Mouse (Mus musculus): Measurements from ENCODE around the gene Uhrf1.

Uhrf1 gene

DNA sequence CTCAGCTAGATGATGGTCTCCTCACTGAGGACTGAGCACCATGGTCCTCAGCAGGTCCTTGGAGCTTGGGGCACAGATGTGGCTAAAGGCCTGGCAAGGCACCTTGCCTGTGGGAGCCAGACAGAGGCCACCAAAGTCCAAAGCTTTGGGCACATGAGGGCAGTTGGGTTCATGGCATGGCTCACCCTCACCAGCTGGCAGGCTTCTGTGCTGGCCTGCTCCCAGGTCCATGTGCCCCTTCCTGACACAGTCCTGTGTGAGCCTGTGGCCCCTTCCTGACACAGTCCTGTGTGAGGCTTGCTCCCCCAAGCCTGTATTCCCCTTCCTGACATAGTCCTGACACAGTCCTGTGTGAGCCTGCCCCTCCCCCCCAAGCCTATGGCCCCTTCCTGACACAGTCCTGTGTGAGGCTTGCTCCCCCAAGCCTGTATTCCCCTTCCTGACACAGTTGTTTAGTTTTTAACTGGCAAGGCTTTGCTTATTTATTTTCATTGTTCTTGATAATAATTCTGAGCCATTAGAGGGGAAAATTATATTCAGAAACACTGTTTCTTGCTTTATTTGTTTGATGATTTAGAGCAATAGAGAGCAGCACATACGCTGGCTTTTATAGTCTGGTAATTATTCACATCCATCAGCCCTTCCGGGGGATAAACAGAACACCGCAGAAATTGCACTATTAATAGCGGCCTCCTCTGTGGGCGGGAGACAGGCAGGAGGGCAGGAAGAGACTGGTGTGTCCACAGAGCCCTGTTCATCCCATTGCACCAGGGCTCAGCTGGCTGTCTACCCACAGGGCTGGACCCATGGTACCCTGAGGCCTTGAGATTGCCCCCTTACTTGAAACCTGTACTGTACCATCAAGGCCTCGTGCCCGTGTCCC, 62.9 kb downstream of the Uhrf1 start:
- H3K36me3 ChIP-seq (ENCODE audit: control insufficient read depth, insufficient read depth, low read length, poor library complexity, severe bottlenecking): no peaks in the 10 kb centered on the region; the same call in none of the 2 replicates
- no peaks in the 10 kb centered on the region for H3K27me3 ChIP-seq (ENCODE audit: control insufficient read depth, insufficient read depth, low read length, poor library complexity, severe bottlenecking)
- no peak for DNase-seq (ENCODE audit: low read depth, low spot score)

DNA sequence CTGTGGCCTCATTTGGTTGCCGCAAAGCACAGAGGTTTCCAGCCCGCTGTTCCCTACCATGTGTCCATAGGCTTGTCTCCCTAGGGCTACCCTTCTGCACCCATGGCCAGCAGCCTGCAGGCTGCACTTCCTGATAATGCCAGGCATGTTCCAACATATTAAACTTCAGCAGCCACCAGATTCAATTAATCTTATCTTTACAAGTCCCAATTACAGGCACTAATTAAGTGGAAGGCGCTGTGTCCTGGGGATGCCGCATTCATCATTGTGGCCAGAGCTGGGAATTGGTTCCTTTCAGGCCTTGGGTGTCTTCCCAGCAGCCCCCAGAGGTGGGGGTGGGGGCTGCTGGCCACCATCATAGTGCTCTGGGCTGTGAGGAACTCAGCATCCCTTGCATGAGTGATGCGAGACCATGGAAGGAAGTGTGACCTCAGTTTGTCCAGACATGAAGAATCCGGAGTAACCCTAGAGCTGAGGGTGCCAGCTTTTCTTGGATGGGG, 65.2 kb downstream of the Uhrf1 start:
- H3K36me3 ChIP-seq (ENCODE audit: control insufficient read depth, insufficient read depth, low read length, poor library complexity, severe bottlenecking): peaks cover 2% of the 10 kb centered on the region
- DNase-seq (ENCODE audit: low read depth, low spot score): no peak
- no peaks in the 10 kb centered on the region for H3K27me3 ChIP-seq (ENCODE audit: control insufficient read depth, insufficient read depth, low read length, poor library complexity, severe bottlenecking)

DNA sequence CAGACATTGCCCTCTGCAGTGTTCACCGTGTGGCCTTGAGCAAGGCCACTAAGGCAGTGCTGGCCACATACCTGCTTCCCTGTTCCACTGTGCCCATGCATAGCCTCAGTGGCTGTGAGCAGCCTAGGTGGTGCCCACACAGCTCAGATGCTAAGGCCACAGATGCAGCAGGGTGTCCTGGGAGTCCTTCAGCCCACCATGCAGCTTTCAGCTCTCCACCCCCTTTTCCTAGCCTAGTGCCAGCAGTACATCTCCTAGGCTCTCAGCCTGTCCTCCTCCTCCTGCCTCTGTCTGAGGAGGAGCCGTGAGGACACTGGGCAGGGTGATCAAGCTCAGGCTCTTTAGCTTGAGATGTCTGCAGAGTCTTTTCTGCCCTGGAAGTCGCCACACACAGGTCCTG, 67.0 kb downstream of the Uhrf1 start:
- Histone ChIP-seq H3K27me3 (ENCODE audit: control insufficient read depth, insufficient read depth, low read length, poor library complexity, severe bottlenecking) (no peaks in the 10 kb centered on the region), H3K36me3 (ENCODE audit: control insufficient read depth, insufficient read depth, low read length, poor library complexity, severe bottlenecking) (peaks cover 3% of the 10 kb centered on the region)
- no peak for DNase-seq (ENCODE audit: low read depth, low spot score)

DNA sequence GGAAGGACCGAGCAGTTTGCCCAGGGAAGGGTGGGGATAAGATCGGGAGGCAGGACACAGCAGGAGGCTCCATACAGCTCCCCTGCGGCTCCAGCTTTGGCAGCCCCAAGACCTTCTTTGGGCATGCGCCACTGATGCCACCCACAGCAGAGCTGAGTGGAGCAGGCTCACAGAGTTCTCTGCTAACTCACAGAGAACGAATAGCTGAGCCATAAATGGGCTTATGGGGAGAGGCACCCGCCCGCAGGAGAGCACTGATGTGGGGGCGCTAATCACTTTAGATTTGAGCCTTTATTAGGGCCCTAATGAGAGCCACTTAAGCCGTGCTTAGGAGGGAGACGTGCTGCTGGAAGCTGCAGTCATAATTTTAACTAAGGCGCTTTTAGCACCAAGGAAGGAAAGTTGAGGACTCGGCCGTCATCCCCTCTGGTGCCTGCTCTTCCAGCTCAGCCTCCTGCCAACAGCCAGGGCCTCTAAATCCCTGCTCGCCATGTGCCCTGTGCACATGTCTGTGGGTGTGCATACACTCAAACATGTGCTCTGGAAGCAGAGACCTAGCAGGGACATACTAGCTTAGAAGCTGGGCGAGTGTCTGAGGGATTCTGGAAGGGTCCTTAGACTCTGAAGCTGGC, 68.0 kb downstream of the Uhrf1 start:
- DNase-seq (ENCODE audit: low read depth, low spot score): no peak
- peaks cover 3% of the 10 kb centered on the region for H3K36me3 ChIP-seq (ENCODE audit: control insufficient read depth, insufficient read depth, low read length, poor library complexity, severe bottlenecking)
- H3K27me3 ChIP-seq (ENCODE audit: control insufficient read depth, insufficient read depth, low read length, poor library complexity, severe bottlenecking): no peaks in the 10 kb centered on the region

DNA sequence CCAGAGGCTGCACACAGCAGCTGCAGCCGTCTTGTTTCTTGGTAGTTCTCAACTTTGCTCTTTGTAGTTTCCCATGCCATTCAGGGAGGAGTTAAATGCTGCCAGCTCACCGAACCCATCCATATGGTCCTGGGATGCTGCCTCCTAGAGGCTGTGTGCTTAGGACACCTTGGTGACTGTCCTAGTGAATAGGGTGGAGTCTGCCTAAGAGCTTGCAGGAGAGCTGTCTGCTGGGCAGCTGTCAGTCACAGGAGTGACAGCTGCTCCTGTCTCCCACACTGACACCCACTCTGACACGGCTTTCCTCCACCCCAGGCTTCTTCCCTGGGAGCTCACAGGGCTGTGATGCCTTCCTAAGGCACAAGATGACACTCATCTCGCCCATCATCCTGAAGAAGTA, 69.0 kb downstream of the Uhrf1 start:
- no peak for DNase-seq (ENCODE audit: low read depth, low spot score)
- Histone ChIP-seq H3K27me3 (ENCODE audit: control insufficient read depth, insufficient read depth, low read length, poor library complexity, severe bottlenecking) (no peaks in the 10 kb centered on the region), H3K36me3 (ENCODE audit: control insufficient read depth, insufficient read depth, low read length, poor library complexity, severe bottlenecking) (peaks cover 3% of the 10 kb centered on the region)

Data from splenic B cell, adult 2 months (primary cell).